32 mouse cellular contexts compared by ENCODE assay signal in genomic region chr9:62998561-62998960, GRCm38 (mm10). TPM values are rescaled to one million over a fixed set of nuclear protein-coding genes. Genes with fewer than 3 reads are reported as not detected.
DNase-seq lines count a peak whose midpoint lies in the region; ATAC-seq lines count a peak whose summit lies in the region.
"Had no signal": no experiment of that assay in that cellular context is flagged by ENCODE, and none has a peak within 500 bp of the region (broad histone marks: within the 10 kb centered on the region; RNA-seq: fewer than 3 reads in every experiment).

No protein-coding gene starts in this region.

- peak; percentile 8 for DNase-seq in adrenal gland, postnatal 10 days
- no peak for DNase-seq in adrenal gland, postnatal 14 days
- DNase-seq in heart, adult 11 months, result peak; percentile 95
- peak; percentile 20 for DNase-seq in kidney, postnatal 10 days
- no peak for DNase-seq in kidney, adult 11 months
- DNase-seq: cerebellum, adult 11-12 months; cerebellum, adult 9-11 months; gastrocnemius, postnatal 10 days; kidney, adult 18-20 months; layer of hippocampus, postnatal 36 days; left cerebral cortex, postnatal 4 days; retina, postnatal 1 day; right cerebral cortex, postnatal 25 days; thymus, adult 18-20 months; thymus, postnatal 25 days had no signal

- H3K36me3 ChIP-seq in heart, embryonic 12.5 days, result no peaks in the 10 kb centered on the region
- H3K36me3 ChIP-seq: embryonic facial prominence, embryonic 13.5 days; forebrain, embryonic 10.5 days; forebrain, embryonic 15.5 days; G1E; heart, embryonic 13.5 days; hindbrain, embryonic 10.5 days; hindbrain, embryonic 15.5 days; kidney, embryonic 15.5 days; liver, embryonic 15.5 days; lung, embryonic 15.5 days; midbrain, embryonic 10.5 days; midbrain, embryonic 15.5 days; neural tube, embryonic 15.5 days; stomach, embryonic 15.5 days had no signal

- WGBS in heart, embryonic 12.5 days, result 35% methylated on average over 3 of the region's 3 CpGs

- no peaks in the 10 kb centered on the region for H3K9me3 ChIP-seq in heart, embryonic 12.5 days (replicated peaks)
- H3K9me3 ChIP-seq: embryonic facial prominence, embryonic 13.5 days; forebrain, embryonic 10.5 days; forebrain, embryonic 15.5 days; G1E; heart, embryonic 13.5 days; hindbrain, embryonic 10.5 days; hindbrain, embryonic 15.5 days; kidney, embryonic 15.5 days; liver, embryonic 15.5 days; lung, embryonic 15.5 days; midbrain, embryonic 10.5 days; midbrain, embryonic 15.5 days; neural tube, embryonic 15.5 days; stomach, embryonic 15.5 days had no signal

- ATAC-seq in heart, embryonic 12.5 days (ENCODE audit: insufficient number of reproducible peaks, low FRiP score), result no peak
- ATAC-seq: forebrain, embryonic 15.5 days; inflammation-experienced regulatory T-cells, adult 6 months; midbrain, embryonic 15.5 days had no signal

- no peak overlapping the region for H3K27ac ChIP-seq in heart, embryonic 12.5 days (ENCODE audit: poor library complexity, severe bottlenecking)
- H3K27ac ChIP-seq in brown adipose tissue, adult 24 weeks (replicated peaks; ENCODE audit: low read depth, low read length), result peak overlapping the region; percentile 48
- H3K27ac ChIP-seq: embryonic facial prominence, embryonic 13.5 days; forebrain, embryonic 10.5 days; forebrain, embryonic 15.5 days; heart, embryonic 13.5 days; hindbrain, embryonic 10.5 days; hindbrain, embryonic 15.5 days; kidney, embryonic 15.5 days; liver, embryonic 15.5 days; lung, embryonic 15.5 days; midbrain, embryonic 10.5 days; midbrain, embryonic 15.5 days; neural tube, embryonic 15.5 days; stomach, embryonic 15.5 days had no signal

- no peaks in the 10 kb centered on the region for H3K27me3 ChIP-seq in heart, embryonic 12.5 days (replicated peaks)
- H3K27me3 ChIP-seq: embryonic facial prominence, embryonic 13.5 days; forebrain, embryonic 15.5 days; heart, embryonic 13.5 days; hindbrain, embryonic 15.5 days; kidney, embryonic 15.5 days; liver, embryonic 15.5 days; lung, embryonic 15.5 days; midbrain, embryonic 15.5 days; neural tube, embryonic 15.5 days; stomach, embryonic 15.5 days had no signal

- H3K4me2 ChIP-seq in heart, embryonic 12.5 days, result no peak overlapping the region
- H3K4me2 ChIP-seq: embryonic facial prominence, embryonic 13.5 days; forebrain, embryonic 15.5 days; heart, embryonic 13.5 days; hindbrain, embryonic 15.5 days; kidney, embryonic 15.5 days; liver, embryonic 15.5 days; lung, embryonic 15.5 days; midbrain, embryonic 15.5 days; neural tube, embryonic 15.5 days; stomach, embryonic 15.5 days had no signal

- H3K4me3 ChIP-seq in heart, embryonic 12.5 days, result no peak overlapping the region
- no peak overlapping the region for H3K4me3 ChIP-seq in brown adipose tissue, adult 24 weeks (ENCODE audit: insufficient read depth, low read depth, low read length)
- H3K4me3 ChIP-seq: embryonic facial prominence, embryonic 13.5 days; forebrain, embryonic 10.5 days; forebrain, embryonic 15.5 days; heart, embryonic 13.5 days; hindbrain, embryonic 10.5 days; hindbrain, embryonic 15.5 days; kidney, embryonic 15.5 days; liver, embryonic 15.5 days; lung, embryonic 15.5 days; midbrain, embryonic 10.5 days; midbrain, embryonic 15.5 days; neural tube, embryonic 15.5 days; stomach, embryonic 15.5 days had no signal

- H3K4me1 ChIP-seq in heart, embryonic 12.5 days (replicated peaks), result no peaks in the 10 kb centered on the region
- no peaks in the 10 kb centered on the region for H3K4me1 ChIP-seq in brown adipose tissue, adult 24 weeks (ENCODE audit: control insufficient read depth, insufficient read depth, insufficient read length, low read length)
- H3K4me1 ChIP-seq: embryonic facial prominence, embryonic 13.5 days; forebrain, embryonic 15.5 days; heart, embryonic 13.5 days; hindbrain, embryonic 10.5 days; hindbrain, embryonic 15.5 days; kidney, embryonic 15.5 days; liver, embryonic 15.5 days; lung, embryonic 15.5 days; midbrain, embryonic 10.5 days; midbrain, embryonic 15.5 days; neural tube, embryonic 15.5 days; stomach, embryonic 15.5 days had no signal

- H3K9ac ChIP-seq in heart, embryonic 12.5 days, result no peak overlapping the region
- H3K9ac ChIP-seq: embryonic facial prominence, embryonic 13.5 days; forebrain, embryonic 15.5 days; heart, embryonic 13.5 days; hindbrain, embryonic 15.5 days; kidney, embryonic 15.5 days; liver, embryonic 15.5 days; lung, embryonic 15.5 days; midbrain, embryonic 15.5 days; neural tube, embryonic 15.5 days; stomach, embryonic 15.5 days had no signal

RNA-seq across cellular contexts. Expression of gene Pias1, which starts 10.8 kb away (rescaled TPM):
- total RNA-seq in adrenal gland, postnatal 10 days (2021), result 10 to 100 TPM; 27.9 to 32.8 TPM
- 26.0 and 33.5 TPM in 2 replicates for total RNA-seq in adrenal gland, postnatal 14 days (2021)
- 42.9 TPM in 2 replicates for polyA plus RNA-seq in heart, embryonic 12.5 days (2016; fragmentation: Nextera tagmentation; extraction: Ambion mirVana)
- 8.9 and 12.3 TPM in 2 replicates for polyA plus RNA-seq in brown adipose tissue, adult 24 weeks (2012; ENCODE audit: insufficient read depth, insufficient read length, missing spikeins)

Comparison
In these comparisons a context has a peak if more than half of its experiments do, and no peak if none do; other contexts are left out.
1. DNase-seq: peak in adrenal gland, postnatal 10 days (single experiment), heart, adult 11 months (single experiment) and kidney, postnatal 10 days (single experiment); none in adrenal gland, postnatal 14 days (single experiment) and kidney, adult 11 months (single experiment).